Mouse (Mus musculus) ES-E14 (cell line): ENCODE measurements around the gene Map2k2. TPM values are rescaled to one million over a fixed set of nuclear protein-coding genes. Genes with fewer than 3 reads are reported as not detected.
A peak's percentile ranks its signal among the peaks of the same experiment; 100 is the strongest.

ENCODE experiments used
- DNase-seq: peaks from one replicate; pipeline ENCODE4 v3.0.0-alpha.2; 2013; ENCODE audit warnings: low read depth, low spot score
- H3K27ac ChIP-seq: 2 replicates; pipeline ENCODE4 v1.5.1; 2012; ENCODE audit warnings: low read depth, mild to moderate bottlenecking, low read length, moderate library complexity, mixed read lengths; ENCODE audit not compliant: poor library complexity, insufficient read depth, severe bottlenecking
- H3K36me3 ChIP-seq: 2 replicates; pipeline ENCODE4 v1.6.1; 2012; ENCODE audit warnings: mild to moderate bottlenecking, low read length, moderate library complexity, mixed read lengths; ENCODE audit not compliant: control insufficient read depth, poor library complexity, insufficient read depth, severe bottlenecking
- H3K4me1 ChIP-seq, 2 experiments: fragments of 150-350 bp in 1 of 2; sonication (generic) in 1 of 2; 2 replicates each; pipeline ENCODE4 v1.6.1; 2012; ENCODE audit warnings: low read length in 2 of 2, mild to moderate bottlenecking in 1 of 2, mixed read lengths in 1 of 2; ENCODE audit not compliant: control insufficient read depth in 2 of 2, insufficient read depth in 2 of 2, poor library complexity in 1 of 2
- H3K4me3 ChIP-seq, 2 experiments: fragments of 150-350 bp in 1 of 2; sonication (generic) in 1 of 2; 2 replicates each; pipeline ENCODE4 v1.5.1; 2012; ENCODE audit warnings: low read length in 2 of 2, low read depth in 1 of 2, mild to moderate bottlenecking in 1 of 2, mixed read lengths in 1 of 2; ENCODE audit not compliant: insufficient read depth in 1 of 2, poor library complexity in 1 of 2, severe bottlenecking in 1 of 2
- H3K9ac ChIP-seq: 2 replicates; pipeline ENCODE4 v1.6.1; 2012; ENCODE audit warnings: low read depth, mild to moderate bottlenecking, low read length, mixed read lengths; ENCODE audit not compliant: poor library complexity, insufficient read depth, severe bottlenecking
- H3K9me3 ChIP-seq: fragments of 150-350 bp; sonication (generic); 2 replicates; pipeline ENCODE4 v1.6.1; 2012; ENCODE audit warnings: low read depth, mild to moderate bottlenecking, low read length; ENCODE audit not compliant: control insufficient read depth, insufficient read depth
- CHD2 ChIP-seq: IDR thresholded peaks from 2 replicates; pipeline ENCODE4 v1.6.1; 2014; ENCODE audit warnings: mild to moderate bottlenecking, low read depth, low read length, inconsistent platforms
- HCFC1 ChIP-seq: IDR thresholded peaks from 2 replicates; pipeline ENCODE4 v1.6.1; 2012; ENCODE audit warnings: low read length, inconsistent platforms, borderline replicate concordance; ENCODE audit not compliant: insufficient read depth
- MAFK ChIP-seq: IDR thresholded peaks from 2 replicates; pipeline ENCODE4 v1.6.1; 2014; ENCODE audit warnings: mild to moderate bottlenecking, low read depth, low read length, inconsistent platforms; ENCODE audit not compliant: insufficient read depth
- ZC3H11A ChIP-seq: IDR thresholded peaks from 2 replicates; pipeline ENCODE4 v1.6.1; 2012; ENCODE audit warnings: low read depth, mild to moderate bottlenecking, inconsistent platforms, low read length, borderline replicate concordance
- ZNF384 ChIP-seq: IDR thresholded peaks from 2 replicates; pipeline ENCODE4 v1.6.1; 2012; ENCODE audit warnings: low read depth, low read length, inconsistent platforms
- in situ Hi-C, 2 experiments: fragments of 600-800 bp; cut with MboI; formaldehyde crosslinking; loops; one replicate each; pipeline ENCODE4 v1.15.1; 2025; ENCODE audit warnings: low sequenced_read_pairs in 2 of 2, inconsistent platforms in 1 of 2; ENCODE audit not compliant: unreplicated experiment in 2 of 2
- total RNA-seq: library from RNA; depleted of rRNA; stranded (reverse); fragments of 300-350 nt; gene quantifications from 2 replicates; pipeline ENCODE4 v1.2.3, GENCODE M21; 2012

Gene Map2k2
- total RNA-seq, 1 experiment, result 115 TPM

DNA sequence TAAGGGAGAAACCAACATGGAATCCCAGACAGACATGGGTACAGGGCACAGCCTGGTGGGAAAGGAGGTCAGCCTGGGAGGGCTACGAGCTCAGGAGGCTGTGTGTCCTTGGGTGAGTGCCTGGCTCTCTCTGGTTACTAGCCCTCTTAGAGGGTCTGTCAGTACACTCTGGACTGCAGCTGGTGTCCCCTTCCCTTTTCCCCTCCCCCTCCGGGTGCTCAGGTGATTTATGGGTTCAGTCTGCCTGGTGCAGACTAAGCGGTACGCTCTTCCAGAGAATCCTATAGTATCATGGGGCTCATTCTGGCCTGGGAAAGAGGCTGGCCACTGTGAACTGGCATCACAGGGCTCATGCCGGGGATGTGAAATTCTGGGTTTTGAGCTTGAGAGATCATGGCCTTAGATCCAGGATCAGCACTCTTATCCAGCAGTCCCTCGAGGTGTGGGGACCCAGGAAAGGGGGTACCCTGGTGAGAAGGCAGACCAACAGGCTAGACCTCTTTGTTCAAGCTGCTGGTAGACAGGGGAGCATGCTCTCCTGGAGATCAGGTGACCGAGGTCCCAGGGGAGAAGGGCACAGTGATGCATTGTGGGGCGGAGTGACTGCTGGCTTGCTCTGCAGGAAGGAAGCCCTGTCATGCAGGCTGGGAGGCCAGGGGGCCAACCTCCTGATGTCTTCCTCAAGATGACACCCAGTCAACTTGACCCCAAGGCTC, 56.0 kb downstream of the Map2k2 start:
- Histone ChIP-seq H3K4me1 (peaks cover 2 to 13% of the 10 kb centered on the region in 2 experiments; a peak in 2 of 4 replicates), H3K27ac (no peak overlapping the region), H3K9ac (no peak overlapping the region), H3K9me3 (no peaks in the 10 kb centered on the region), H3K36me3 (peaks cover 50% of the 10 kb centered on the region), H3K4me3 (no peak overlapping the region)
- TF ChIP-seq CHD2 (no peak), MAFK (no peak), ZC3H11A (no peak), ZNF384 (no peak), HCFC1 (no peak)
- DNase-seq, result no peak
- in situ Hi-C loops, result no loop called here

DNA sequence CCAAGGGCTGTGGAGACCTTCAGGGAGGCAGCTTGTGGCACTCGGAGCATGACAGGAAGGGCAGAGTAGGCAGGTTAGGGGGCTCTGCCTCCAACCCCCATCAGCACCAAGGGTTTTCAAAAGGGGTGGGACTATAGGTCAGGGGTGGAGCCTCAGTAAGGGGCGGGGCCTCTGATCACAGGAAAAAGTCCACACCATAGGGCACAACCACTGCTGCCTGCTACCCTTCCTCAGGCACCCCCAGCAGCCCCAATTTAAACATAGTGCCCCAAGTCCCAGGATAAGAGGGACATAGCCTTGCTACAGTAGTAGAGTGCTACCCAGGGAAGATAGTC, 56.6 kb downstream of the Map2k2 start:
- H3K4me3 ChIP-seq, result no peak overlapping the region
- H3K9ac ChIP-seq, result no peak overlapping the region
- H3K4me1 ChIP-seq, result peaks cover 2 to 15% of the 10 kb centered on the region in 2 experiments; a peak in 2 of 4 replicates
- no peak overlapping the region for H3K27ac ChIP-seq
- in situ Hi-C loops, result no loop called here
- no peaks in the 10 kb centered on the region for H3K9me3 ChIP-seq
- TF ChIP-seq ZNF384 (no peak), MAFK (no peak), CHD2 (no peak), HCFC1 (no peak)
- no peak for DNase-seq
- peaks cover 46% of the 10 kb centered on the region for H3K36me3 ChIP-seq

DNA sequence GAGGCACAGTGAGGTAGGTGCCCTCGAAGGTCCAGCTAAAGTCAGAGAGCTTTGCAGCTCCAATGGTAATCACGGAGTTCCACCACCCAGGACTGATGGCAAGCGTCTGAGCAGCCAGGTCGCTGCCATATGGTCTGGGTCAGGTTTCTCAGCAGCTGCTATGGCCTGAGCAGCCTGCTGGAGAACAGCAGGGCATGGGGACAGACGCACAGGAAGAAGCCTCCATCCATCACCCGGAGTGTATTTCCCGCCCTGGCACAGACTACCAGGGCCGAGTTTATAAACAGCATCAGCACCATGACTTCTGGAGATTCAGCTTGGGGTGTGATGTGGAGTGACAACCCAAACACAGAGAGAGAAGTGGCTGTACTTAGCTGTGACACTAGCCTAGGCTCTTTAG, 59.4 kb downstream of the Map2k2 start:
- Histone ChIP-seq H3K36me3 (peaks cover 25% of the 10 kb centered on the region), H3K4me1 (peaks cover 5 to 14% of the 10 kb centered on the region in 2 experiments; a peak in 3 of 4 replicates)

GRCm38 (mm10) chr10:81167200-81168086, 61.7 kb downstream of the Map2k2 start, which contains the start of gene Pias4:
Gene Pias4 (minus strand): TSS chr10:81167923.
- in situ Hi-C loops, result no loop called here
- Histone ChIP-seq H3K9me3 (no peaks in the 10 kb centered on the region), H3K27ac (peak within 1 kb of the TSS; percentile 37), H3K4me1 (peaks cover 5 to 9% of the 10 kb centered on the region in 2 experiments; a peak in 3 of 4 replicates), H3K9ac (peak within 1 kb of the TSS; percentile 77), H3K36me3 (peaks cover 10% of the 10 kb centered on the region; the same call in 1 of the 2 replicates), H3K4me3 (peak within 1 kb of the TSS; percentile 74 to 85)
- TF ChIP-seq MAFK (no peak), ZC3H11A (no peak), ZNF384 (no peak), CHD2 (no peak), HCFC1 (no peak)
- DNase-seq, result peak; percentile 99

More for the DNA sequence above, 59.4 kb downstream of the Map2k2 start:
- H3K9ac ChIP-seq, result no peak overlapping the region
- TF ChIP-seq ZNF384 (no peak), ZC3H11A (no peak), MAFK (no peak), HCFC1 (no peak), CHD2 (no peak)
- H3K9me3 ChIP-seq, result no peaks in the 10 kb centered on the region
- in situ Hi-C loops, result no loop called here
- DNase-seq, result no peak
- no peak overlapping the region for H3K27ac ChIP-seq
- no peak overlapping the region for H3K4me3 ChIP-seq
